Mouse (Mus musculus): ENCODE data around the gene Dhrs3. TPM values are rescaled to one million over a fixed set of nuclear protein-coding genes. Genes with fewer than 3 reads are reported as not detected.

The Dhrs3 gene
- total RNA-seq, 2 experiments from 2014 or later: 26.7 to 29.0 TPM

DNA sequence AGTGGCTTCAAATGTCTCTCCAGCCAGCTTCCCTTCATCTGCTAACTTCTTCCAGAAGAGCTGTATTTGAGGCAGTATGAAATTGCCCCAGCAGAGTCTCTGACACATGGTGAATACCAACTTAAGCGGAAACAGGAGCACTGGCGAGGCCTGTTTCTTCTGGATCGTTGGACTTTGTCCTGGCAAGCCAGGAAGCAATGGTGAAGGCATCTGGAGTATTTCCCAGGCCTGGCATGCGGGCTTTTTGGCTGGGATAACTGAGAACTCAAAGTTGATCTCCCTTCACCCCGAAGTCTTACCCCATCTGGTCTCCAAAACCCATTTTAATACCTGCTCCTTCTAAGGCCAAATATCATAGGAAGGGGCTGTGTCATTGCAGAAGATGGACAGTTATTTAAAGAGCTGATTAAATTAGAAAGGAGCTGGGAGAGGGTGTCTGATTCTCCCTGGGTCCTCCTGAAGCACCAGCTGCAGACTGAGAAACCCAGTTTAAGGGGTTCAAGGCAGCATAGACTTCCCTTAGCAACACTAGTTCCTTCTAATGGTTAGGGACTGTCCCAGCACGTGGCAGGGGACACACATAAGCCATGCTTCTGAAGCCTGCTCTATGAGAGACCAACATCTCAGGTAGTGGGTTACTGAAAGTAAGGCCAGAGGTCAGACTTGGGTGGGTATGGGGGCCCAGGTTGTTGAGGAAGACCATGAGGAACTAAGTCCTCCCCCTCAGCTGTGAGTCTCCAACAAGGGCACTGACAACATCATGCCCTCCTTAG, 80.5 kb downstream of the Dhrs3 start:
- DNase-seq (ENCODE audit: low spot score in 2 of 2): peak; percentile 29 to 43

DNA sequence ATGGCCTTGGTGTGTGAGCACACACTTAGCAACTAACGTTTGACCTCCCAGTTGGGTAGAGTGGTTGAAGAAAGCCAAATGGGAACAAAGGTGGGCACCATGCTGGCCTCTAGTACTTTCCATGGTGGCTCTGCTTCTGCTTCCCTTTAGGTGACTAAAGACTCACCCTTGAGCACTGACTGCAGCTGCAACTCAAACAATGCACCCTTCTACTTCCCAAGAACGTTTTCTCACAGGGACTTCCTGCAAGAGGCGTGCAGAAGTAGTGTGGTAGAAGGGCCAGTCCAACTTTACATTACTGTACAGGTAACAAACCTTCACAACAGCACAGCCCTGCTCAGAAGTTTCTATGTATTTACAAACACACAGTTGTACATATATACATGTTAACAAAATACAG, 81.8 kb downstream of the Dhrs3 start:
- no peak overlapping the region for H3K4me3 ChIP-seq
- DNase-seq (ENCODE audit: low spot score in 2 of 2): no peak
- no peak for TF ChIP-seq CTCF (conservative IDR thresholded peaks at IDR 0.05)
- H3K27ac ChIP-seq: no peak overlapping the region

More for the DNA sequence above, 80.5 kb downstream of the Dhrs3 start:
- no peak for TF ChIP-seq CTCF (conservative IDR thresholded peaks at IDR 0.05)
- H3K4me3 ChIP-seq: no peak overlapping the region
- H3K27ac ChIP-seq: peak overlapping the region; percentile 43

GRCm38 (mm10) chr4:144975505-144975904, 82.9 kb downstream of the Dhrs3 start:
- no peak for DNase-seq (ENCODE audit: low spot score in 2 of 2)
- no peak for TF ChIP-seq CTCF (conservative IDR thresholded peaks at IDR 0.05)
- Histone ChIP-seq H3K27ac (no peak overlapping the region), H3K4me3 (no peak overlapping the region)

- H3K4me3 ChIP-seq: no peak overlapping the region
- no peak for DNase-seq (ENCODE audit: low spot score in 2 of 2)
- no peak for TF ChIP-seq CTCF (conservative IDR thresholded peaks at IDR 0.05)
- no peak overlapping the region for H3K27ac ChIP-seq
Measured at GRCm38 (mm10) chr4:144977057-144977456, 84.4 kb downstream of the Dhrs3 start.

Other genes with a start within 250 kb of the Dhrs3 start
- gene Gm436, start 206.5 kb upstream of the Dhrs3 start, total RNA-seq (2021): not detected
- gene Gm13178, start 171.4 kb upstream of the Dhrs3 start, total RNA-seq (2021): not detected
- gene Gm438, start 106.2 kb upstream of the Dhrs3 start, total RNA-seq (2021): not detected

All from layer of hippocampus, adult 2 months (tissue).